Mouse (Mus musculus): ENCODE measurements around the gene Znhit2. TPM values are rescaled to one million over a fixed set of nuclear protein-coding genes. Genes with fewer than 3 reads are reported as not detected.

Znhit2 gene
- polyA plus RNA-seq, 2 experiments: 15.8 to 20.4 TPM

- ATAC-seq (ENCODE audit: insufficient read depth) (peak; percentile 92), DNase-seq (ENCODE audit: low read depth in 3 of 3, low spot score in 3 of 3) (peak; percentile 93 to 96 (median 95))
- under 1% methylated on average over 65 of the region's 65 CpGs for WGBS (ENCODE audit: insufficient replicate concordance)
- Histone ChIP-seq H3K36me3 (replicated peaks; ENCODE audit: control insufficient read depth, insufficient read depth, low read depth) (peaks cover 34% of the 10 kb centered on the region), H3K27ac (peak within 1 kb of the TSS; percentile 96), H3K9me3 (ENCODE audit: control insufficient read depth, low read length) (no peaks in the 10 kb centered on the region), H3K4me1 (replicated peaks; ENCODE audit: control insufficient read depth in 2 of 2, insufficient read depth in 2 of 2, low read length in 1 of 2) (peaks cover 15 to 21% of the 10 kb centered on the region in 2 experiments), H3K4me2 (ENCODE audit: low read depth) (peak within 1 kb of the TSS; percentile 99), H3K4me3 (ENCODE audit: insufficient read depth in 1 of 2, low read depth in 2 of 2, low read length in 2 of 2) (peak within 1 kb of the TSS; percentile 90 to 91), H3K9ac (replicated peaks) (peak within 1 kb of the TSS; percentile 97), H3K27me3 (ENCODE audit: control insufficient read depth, insufficient read depth, low read length) (no peaks in the 10 kb centered on the region)
- TF ChIP-seq EP300 (IDR thresholded peaks at IDR 0.05; ENCODE audit: low read depth): peak; percentile 33; the same call in 1 of the 2 replicates
- TF ChIP-seq CTCF (IDR thresholded peaks at IDR 0.05; ENCODE audit: low read depth): no peak
Observed at GRCm38 (mm10) chr19:6046294-6047153, 14.5 kb upstream of the Znhit2 start, which contains the start of gene Syvn1. Gene Syvn1, plus strand, starts transcription at chr19:6046576.

GRCm38 (mm10) chr19:6047154-6047898, 13.7 kb upstream of the Znhit2 start:
- ATAC-seq (ENCODE audit: insufficient read depth): peak; percentile 13

GRCm38 (mm10) chr19:6047899-6048166, 13.2 kb upstream of the Znhit2 start:
- Histone ChIP-seq H3K4me2 (ENCODE audit: low read depth) (peak overlapping the region; percentile 99), H3K9me3 (ENCODE audit: control insufficient read depth, low read length) (no peaks in the 10 kb centered on the region), H3K4me3 (ENCODE audit: insufficient read depth in 1 of 2, low read depth in 2 of 2, low read length in 2 of 2) (peak overlapping the region; percentile 90 to 91), H3K27ac (peak overlapping the region; percentile 96), H3K36me3 (replicated peaks; ENCODE audit: control insufficient read depth, insufficient read depth, low read depth) (peaks cover 47% of the 10 kb centered on the region), H3K9ac (replicated peaks) (peak overlapping the region; percentile 97), H3K4me1 (replicated peaks; ENCODE audit: control insufficient read depth in 2 of 2, insufficient read depth in 2 of 2, low read length in 1 of 2) (peaks cover 15 to 21% of the 10 kb centered on the region in 2 experiments), H3K27me3 (ENCODE audit: control insufficient read depth, insufficient read depth, low read length) (no peaks in the 10 kb centered on the region)
- no peak for TF ChIP-seq CTCF (IDR thresholded peaks at IDR 0.05; ENCODE audit: low read depth)
- TF ChIP-seq EP300 (IDR thresholded peaks at IDR 0.05; ENCODE audit: low read depth): no peak
- DNase-seq (ENCODE audit: low read depth in 3 of 3, low spot score in 3 of 3): no peak
- WGBS (ENCODE audit: insufficient replicate concordance): 71% methylated on average over 8 of the region's 8 CpGs
- ATAC-seq (ENCODE audit: insufficient read depth): no peak

More at GRCm38 (mm10) chr19:6047154-6047898, 13.7 kb upstream of the Znhit2 start:
- Histone ChIP-seq H3K9ac (replicated peaks) (peak overlapping the region; percentile 97), H3K36me3 (replicated peaks; ENCODE audit: control insufficient read depth, insufficient read depth, low read depth) (peaks cover 42% of the 10 kb centered on the region), H3K4me3 (ENCODE audit: insufficient read depth in 1 of 2, low read depth in 2 of 2, low read length in 2 of 2) (peak overlapping the region; percentile 90 to 91), H3K9me3 (ENCODE audit: control insufficient read depth, low read length) (no peaks in the 10 kb centered on the region), H3K27ac (peak overlapping the region; percentile 96), H3K4me1 (replicated peaks; ENCODE audit: control insufficient read depth in 2 of 2, insufficient read depth in 2 of 2, low read length in 1 of 2) (peaks cover 15 to 21% of the 10 kb centered on the region in 2 experiments), H3K27me3 (ENCODE audit: control insufficient read depth, insufficient read depth, low read length) (no peaks in the 10 kb centered on the region), H3K4me2 (ENCODE audit: low read depth) (peak overlapping the region; percentile 99)
- no peak for DNase-seq (ENCODE audit: low read depth in 3 of 3, low spot score in 3 of 3)
- TF ChIP-seq CTCF (IDR thresholded peaks at IDR 0.05; ENCODE audit: low read depth) (peak; percentile 8; the same call in 1 of the 2 replicates), EP300 (IDR thresholded peaks at IDR 0.05; ENCODE audit: low read depth) (no peak)
- WGBS (ENCODE audit: insufficient replicate concordance): 2% methylated on average over 43 of the region's 44 CpGs

- peak overlapping the region; percentile 99 for H3K4me2 ChIP-seq (ENCODE audit: low read depth)
- H3K9me3 ChIP-seq (ENCODE audit: control insufficient read depth, low read length): no peaks in the 10 kb centered on the region
- H3K36me3 ChIP-seq (replicated peaks; ENCODE audit: control insufficient read depth, insufficient read depth, low read depth): peaks cover 56% of the 10 kb centered on the region
- DNase-seq (ENCODE audit: low read depth in 3 of 3, low spot score in 3 of 3): no peak
- H3K4me1 ChIP-seq (replicated peaks; ENCODE audit: control insufficient read depth in 2 of 2, insufficient read depth in 2 of 2, low read length in 1 of 2): peaks cover 15 to 21% of the 10 kb centered on the region in 2 experiments
- H3K27me3 ChIP-seq (ENCODE audit: control insufficient read depth, insufficient read depth, low read length): no peaks in the 10 kb centered on the region
- H3K27ac ChIP-seq: no peak overlapping the region
- 55% methylated on average over 11 of the region's 11 CpGs for WGBS (ENCODE audit: insufficient replicate concordance)
- 0 out of 4 replicates have a peak overlapping the region, but pooled peaks of 1 of the 2 experiments have one; percentile 12 for H3K4me3 ChIP-seq (ENCODE audit: insufficient read depth in 1 of 2, low read depth in 2 of 2, low read length in 2 of 2)
- ATAC-seq (ENCODE audit: insufficient read depth): no peak
- H3K9ac ChIP-seq (replicated peaks): no peak overlapping the region
- TF ChIP-seq EP300 (IDR thresholded peaks at IDR 0.05; ENCODE audit: low read depth): no peak
Observed at GRCm38 (mm10) chr19:6048681-6049410, 12.1 kb upstream of the Znhit2 start.

Measured in liver, embryonic 14.5 days (tissue).